Mouse (Mus musculus) adrenal gland, postnatal 0 days (tissue): Measurements from ENCODE around the gene 9930021J03Rik. TPM values are rescaled to one million over a fixed set of nuclear protein-coding genes. Genes with fewer than 3 reads are reported as not detected.

Experiments used
- polyA plus RNA-seq: library from polyadenylated mRNA; unstranded; fragments of >200 nt; fragmentation: Nextera tagmentation; extraction: Ambion mirVana; gene quantifications from 2 replicates; pipeline ENCODE4 v1.2.1, GENCODE M21; 2015

The 9930021J03Rik gene
- polyA plus RNA-seq = 3.4 and 4.2 TPM in 2 replicates

GRCm38 (mm10) chr19:29805917-29806785, at the start of gene 9930021J03Rik:
TSS of gene 9930021J03Rik (minus strand) at chr19:29805989.

GRCm38 (mm10) chr19:29812581-29813460, 7.0 kb upstream of the 9930021J03Rik start, which contains the start of gene Ranbp6:
TSS of gene Ranbp6 (minus strand) at chr19:29812974.

GRCm38 (mm10) chr19:29697245-29697874, 108.4 kb downstream of the 9930021J03Rik start, which contains the start of gene Mlana:
TSS of gene Mlana (plus strand) at chr19:29697824.

Other genes with a start within 250 kb of the 9930021J03Rik start
- gene Ermp1, start 157.6 kb downstream of the 9930021J03Rik start, polyA plus RNA-seq = 11.7 and 27.6 TPM in 2 replicates
- not detected in 2 replicates for gene Mlana, start 108.2 kb downstream of the 9930021J03Rik start, polyA plus RNA-seq
- gene Ranbp6, start 7.0 kb upstream of the 9930021J03Rik start, polyA plus RNA-seq = 12.5 and 13.3 TPM in 2 replicates
- 45.8 and 69.7 TPM in 2 replicates for gene Il33, start 119.1 kb upstream of the 9930021J03Rik start, polyA plus RNA-seq
- not detected in 2 replicates for gene Trpd52l3, start 197.8 kb upstream of the 9930021J03Rik start, polyA plus RNA-seq
- 29.2 and 34.0 TPM in 2 replicates for gene Uhrf2, start 224.5 kb upstream of the 9930021J03Rik start, polyA plus RNA-seq